Mouse (Mus musculus) embryonic stem cell, embryonic (primary cell): ENCODE data around the gene Stx12.

Experiments used
- CTCF ChIA-PET, 4 experiments: fragments of 300-600 bp in 2 of 4; fragments of 350-600 bp in 2 of 4; sonication (Branson Sonifier 250); formaldehyde crosslinking; loops; one replicate each; lab custom pipeline; 2022; ENCODE audit warnings: inconsistent platforms in 2 of 4; lab: Charles Lee
- POLR2A ChIA-PET, 4 experiments: fragments of 300-600 bp in 2 of 4; fragments of 350-600 bp in 2 of 4; sonication (Branson Sonifier 250); formaldehyde crosslinking; loops; one replicate each; lab custom pipeline; 2022; ENCODE audit warnings: antibody characterized with exemption in 4 of 4, inconsistent platforms in 1 of 4; lab: Charles Lee

Gene Stx12

GRCm38 (mm10) chr4:132884064-132884843 is at the start of gene Stx12:
Gene Stx12, minus strand, starts transcription at chr4:132884509.
- ChIA-PET CTCF (interaction anchor here (0.5 to 1.8 kb wide), 10 partner anchors 15 to 1194 kb away, joined by 3 to 8 read pairs (median 3); no protein-coding TSS in a partner anchor), POLR2A (interaction anchor here (0.5 to 5.7 kb wide), 43 partner anchors 10 to 1157 kb away, joined by 3 to 34 read pairs (median 3); partner anchors contain the start of genes Fam76a (in 3 of the 4), Ppp1r8 (in 3 of the 4), Rpa2 (in 1 of the 4) and Wdtc1 (in 1 of the 4))

GRCm38 (mm10) chr4:132932752-132933404 is 48.6 kb upstream of the Stx12 start:
- ChIA-PET POLR2A (interaction anchor here in 3 of 4 experiments (0.5 to 1.2 kb wide), 4 partner anchors 49 to 369 kb away, joined by 3 to 6 read pairs (median 4); partner anchors contain the start of gene Stx12 (in 2 of the 3)), CTCF (interaction anchor here in 2 of 4 experiments (0.6 to 2.1 kb wide), 3 partner anchors 13 to 74 kb away, joined by 3 to 7 read pairs (median 3); no protein-coding TSS in a partner anchor)

- POLR2A ChIA-PET = interaction anchor here in 2 of 4 experiments (0.6 to 1.6 kb wide), 12 partner anchors 9 to 279 kb away, joined by 3 to 5 read pairs (median 4); partner anchors contain the start of gene Ppp1r8 (in 2 of the 2)
- CTCF ChIA-PET = interaction anchor here in 3 of 4 experiments (0.5 to 2.8 kb wide), 14 partner anchors 9 to 376 kb away, joined by 3 to 18 read pairs (median 4); no protein-coding TSS in a partner anchor
Observed at GRCm38 (mm10) chr4:132930784-132931183, 46.5 kb upstream of the Stx12 start.

GRCm38 (mm10) chr4:132926520-132926919 is 42.2 kb upstream of the Stx12 start:
- ChIA-PET CTCF (interaction anchor here in 2 of 4 experiments (0.6 to 0.8 kb wide), 4 partner anchors 60 to 468 kb away, joined by 3 to 9 read pairs (median 5); no protein-coding TSS in a partner anchor), POLR2A (interaction anchor here in 3 of 4 experiments (0.5 to 2.0 kb wide), 11 partner anchors 8 to 516 kb away, joined by 3 to 5 read pairs (median 3); no protein-coding TSS in a partner anchor)

GRCm38 (mm10) chr4:132922558-132923008 is 38.3 kb upstream of the Stx12 start, which contains the start of gene Fam76a:
Gene Fam76a, minus strand, starts transcription at chr4:132922558.
- POLR2A ChIA-PET = interaction anchor here (0.6 to 3.2 kb wide), 67 partner anchors 9 to 711 kb away, joined by 3 to 30 read pairs (median 3); partner anchors contain the start of genes Ppp1r8 (in 3 of the 4), Rpa2 (in 2 of the 4), Stx12 (in 2 of the 4) and Atpif1 (in 1 of the 4)
- CTCF ChIA-PET = interaction anchor here (0.5 to 2.1 kb wide), 15 partner anchors 11 to 429 kb away, joined by 3 to 10 read pairs (median 3); no protein-coding TSS in a partner anchor

GRCm38 (mm10) chr4:132922061-132922530 is 37.8 kb upstream of the Stx12 start:
- POLR2A ChIA-PET = interaction anchor here (0.6 to 3.2 kb wide), 60 partner anchors 8 to 710 kb away, joined by 3 to 30 read pairs (median 4); partner anchors contain the start of genes Ppp1r8 (in 3 of the 4), Rpa2 (in 2 of the 4), Stx12 (in 2 of the 4) and Atpif1 (in 1 of the 4)
- CTCF ChIA-PET = interaction anchor here in 3 of 4 experiments (0.5 to 2.1 kb wide), 11 partner anchors 17 to 430 kb away, joined by 3 to 10 read pairs (median 3); no protein-coding TSS in a partner anchor

- POLR2A ChIA-PET = interaction anchor here in 3 of 4 experiments (0.6 to 3.2 kb wide), 29 partner anchors 10 to 644 kb away, joined by 3 to 30 read pairs (median 4); partner anchors contain the start of genes Ppp1r8 (in 2 of the 3), Atpif1 (in 1 of the 3), Sesn2 (in 1 of the 3) and Slc9a1 (in 1 of the 3)
- CTCF ChIA-PET = interaction anchor here in 2 of 4 experiments (1.3 to 2.1 kb wide), 3 partner anchors 24 to 98 kb away, joined by 3 to 10 read pairs (median 8); no protein-coding TSS in a partner anchor
Observed at GRCm38 (mm10) chr4:132921488-132921887, 37.2 kb upstream of the Stx12 start.

- ChIA-PET CTCF (interaction anchor here in 2 of 4 experiments (0.6 to 1.9 kb wide), 2 partner anchors 96 to 368 kb away, joined by 4 to 8 read pairs; no protein-coding TSS in a partner anchor), POLR2A (interaction anchor here (0.6 to 1.6 kb wide), 9 partner anchors 9 to 566 kb away, joined by 3 to 7 read pairs (median 3); no protein-coding TSS in a partner anchor)
Observed at GRCm38 (mm10) chr4:132920171-132920570, 35.9 kb upstream of the Stx12 start.

- POLR2A ChIA-PET = interaction anchor here (0.5 to 2.4 kb wide), 15 partner anchors 8 to 1086 kb away, joined by 3 to 14 read pairs (median 4); partner anchors contain the start of gene Ppp1r8 (in 2 of the 4)
- CTCF ChIA-PET = interaction anchor here in 2 of 4 experiments (0.7 kb wide), 2 partner anchors 20 to 185 kb away, joined by 3 to 7 read pairs; no protein-coding TSS in a partner anchor
Observed at GRCm38 (mm10) chr4:132918493-132918892, 34.2 kb upstream of the Stx12 start.

- ChIA-PET POLR2A (interaction anchor here in 3 of 4 experiments (0.8 to 1.5 kb wide), 5 partner anchors 9 to 138 kb away, joined by 3 to 7 read pairs (median 3); partner anchors contain the start of gene Fam76a (in 2 of the 3)), CTCF (interaction anchor here in 1 of 4 experiments (1.1 to 2.4 kb wide), 2 partner anchors 11 to 88 kb away, joined by 3 to 7 read pairs; partner anchors contain the start of gene Fam76a)
Observed at GRCm38 (mm10) chr4:132912156-132912555, 27.8 kb upstream of the Stx12 start.

- POLR2A ChIA-PET = interaction anchor here in 3 of 4 experiments (0.7 to 1.6 kb wide), 5 partner anchors 9 to 232 kb away, joined by 3 to 4 read pairs (median 3); partner anchors contain the start of gene Ppp1r8 (in 1 of the 3)
Observed at GRCm38 (mm10) chr4:132905843-132906360, 21.6 kb upstream of the Stx12 start.

GRCm38 (mm10) chr4:132904765-132905309 is 20.5 kb upstream of the Stx12 start:
- ChIA-PET CTCF (no interaction called here), POLR2A (interaction anchor here in 2 of 4 experiments (0.6 to 1.3 kb wide), 5 partner anchors 8 to 62 kb away, joined by 3 to 4 read pairs (median 3); partner anchors contain the start of gene Ppp1r8 (in 1 of the 2))

More at GRCm38 (mm10) chr4:132905843-132906360, 21.6 kb upstream of the Stx12 start:
- CTCF ChIA-PET = no interaction called here

GRCm38 (mm10) chr4:132904071-132904470 is 19.8 kb upstream of the Stx12 start:
- POLR2A ChIA-PET = interaction anchor here in 2 of 4 experiments (0.6 to 1.1 kb wide), 4 partner anchors 9 to 573 kb away, joined by 3 read pairs; no protein-coding TSS in a partner anchor
- CTCF ChIA-PET = interaction anchor here in 2 of 4 experiments (0.6 to 0.7 kb wide), 2 partner anchors 12 to 16 kb away, joined by 3 read pairs; no protein-coding TSS in a partner anchor

- ChIA-PET POLR2A (interaction anchor here in 3 of 4 experiments (0.5 to 2.3 kb wide), 11 partner anchors 11 to 163 kb away, joined by 3 to 8 read pairs (median 3); partner anchors contain the start of genes Fam76a (in 2 of the 3), Stx12 (in 2 of the 3) and Ppp1r8 (in 1 of the 3)), CTCF (interaction anchor here in 1 of 4 experiments (1.0 kb wide), 1 partner anchor 10 kb away, joined by 3 read pairs; no protein-coding TSS in a partner anchor)
Observed at GRCm38 (mm10) chr4:132898197-132898596, 13.9 kb upstream of the Stx12 start.

- ChIA-PET CTCF (interaction anchor here in 1 of 4 experiments (0.5 kb wide), 1 partner anchor 77 kb away, joined by 3 read pairs; no protein-coding TSS in a partner anchor), POLR2A (interaction anchor here in 2 of 4 experiments (1.0 to 1.7 kb wide), 4 partner anchors 10 to 51 kb away, joined by 3 to 4 read pairs (median 3); partner anchors contain the start of genes Fam76a (in 1 of the 2), Ppp1r8 (in 1 of the 2) and Stx12 (in 1 of the 2))
Observed at GRCm38 (mm10) chr4:132894402-132894801, 10.1 kb upstream of the Stx12 start.
